Mouse (Mus musculus) kidney, adult 2 months (tissue): ENCODE data around the gene Smo. TPM values are rescaled to one million over a fixed set of nuclear protein-coding genes. Genes with fewer than 3 reads are reported as not detected.

Experiments used
- DNase-seq: peaks from one replicate; pipeline ENCODE4 v3.0.0; 2021
- H3K27ac ChIP-seq: fragments of 200-500 bp; 2 replicates; pipeline ENCODE4 v1.5.1; 2012; ENCODE audit warnings: low read depth, low read length, control low read depth, inconsistent platforms; ENCODE audit not compliant: insufficient read depth
- H3K27me3 ChIP-seq: fragments of 200-500 bp; replicated peaks from 2 replicates; pipeline ENCODE4 v1.6.1; 2012; ENCODE audit warnings: mild to moderate bottlenecking, moderate library complexity, low read length, inconsistent platforms; ENCODE audit not compliant: control insufficient read depth, insufficient read depth
- H3K36me3 ChIP-seq: fragments of 200-500 bp; 2 replicates; pipeline ENCODE4 v1.6.1; 2012; ENCODE audit warnings: mild to moderate bottlenecking, moderate library complexity, low read length, inconsistent platforms; ENCODE audit not compliant: control insufficient read depth, insufficient read depth
- H3K4me1 ChIP-seq: fragments of 200-500 bp; 2 replicates; pipeline ENCODE4 v1.6.1; 2011; ENCODE audit warnings: low read length; ENCODE audit not compliant: control insufficient read depth, insufficient read depth
- H3K4me3 ChIP-seq: fragments of 200-500 bp; 2 replicates; pipeline ENCODE4 v1.5.1; 2011; ENCODE audit warnings: mild to moderate bottlenecking, low read depth, low read length, control low read depth; ENCODE audit not compliant: insufficient read depth
- CTCF ChIP-seq: fragments of 200-500 bp; conservative IDR thresholded peaks from 2 replicates; pipeline ENCODE4 v1.5.1; 2011; ENCODE audit warnings: low read depth, mild to moderate bottlenecking, control low read depth, low read length, moderate library complexity, mixed read lengths; ENCODE audit not compliant: insufficient read depth, insufficient read length
- POLR2A ChIP-seq: fragments of 200-500 bp; IDR thresholded peaks from one replicate; pipeline ENCODE4 v1.6.1; 2011; ENCODE audit warnings: low read depth, low read length, control low read depth
- WGBS: fragments of 180-500 bp; shearing (Covaris S2); methylation state at CpG from one replicate; pipeline ENCODE4 v1.1.7; 2018; 5-methylcytosine and 5-hydroxymethylcytosine counted together
- polyA plus RNA-seq: library from polyadenylated mRNA; depleted of rRNA; stranded (reverse); fragments of >200 nt; gene quantifications from 2 replicates; pipeline ENCODE4 v1.2.3, GENCODE M21; 2012

Gene Smo
- polyA plus RNA-seq, 1 experiment = 53.4 TPM

- 46% methylated on average over 1 of the region's 1 CpGs for WGBS
- Histone ChIP-seq H3K4me3 (no peak overlapping the region), H3K36me3 (no peaks in the 10 kb centered on the region), H3K27ac (no peak overlapping the region), H3K4me1 (no peaks in the 10 kb centered on the region), H3K27me3 (no peaks in the 10 kb centered on the region)
- no peak for TF ChIP-seq POLR2A
- DNase-seq = no peak
Observed at GRCm38 (mm10) chr6:29726576-29727200, 8.6 kb upstream of the Smo start.

DNA sequence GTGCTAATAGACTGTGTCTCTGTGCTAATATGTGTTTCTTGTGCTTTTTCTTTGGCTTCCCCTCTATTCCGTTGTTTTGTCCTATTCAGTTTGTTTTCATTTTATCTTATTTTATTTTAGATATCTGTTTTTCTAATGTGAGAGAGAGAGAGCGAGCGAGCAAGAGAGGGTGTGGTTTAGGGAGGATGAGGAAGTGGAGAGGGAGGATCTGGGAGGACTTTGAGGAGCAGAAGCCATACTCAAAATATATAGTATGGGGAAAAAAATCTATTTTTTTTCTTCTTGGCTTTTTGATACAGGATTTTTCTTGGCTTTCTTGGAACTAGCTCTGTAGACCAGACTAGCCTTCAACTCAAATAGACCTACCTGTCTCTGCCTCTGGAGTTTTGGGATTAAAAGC, 7.3 kb upstream of the Smo start:
- Histone ChIP-seq H3K27me3 (no peaks in the 10 kb centered on the region), H3K27ac (no peak overlapping the region), H3K4me3 (no peak overlapping the region), H3K4me1 (no peaks in the 10 kb centered on the region), H3K36me3 (no peaks in the 10 kb centered on the region)
- TF ChIP-seq POLR2A (no peak), CTCF (no peak)
- 86% methylated on average over 3 of the region's 3 CpGs for WGBS
- no peak for DNase-seq

- WGBS = 43% methylated on average over 1 of the region's 1 CpGs
Observed at GRCm38 (mm10) chr6:29729491-29729890, 5.8 kb upstream of the Smo start.

DNA sequence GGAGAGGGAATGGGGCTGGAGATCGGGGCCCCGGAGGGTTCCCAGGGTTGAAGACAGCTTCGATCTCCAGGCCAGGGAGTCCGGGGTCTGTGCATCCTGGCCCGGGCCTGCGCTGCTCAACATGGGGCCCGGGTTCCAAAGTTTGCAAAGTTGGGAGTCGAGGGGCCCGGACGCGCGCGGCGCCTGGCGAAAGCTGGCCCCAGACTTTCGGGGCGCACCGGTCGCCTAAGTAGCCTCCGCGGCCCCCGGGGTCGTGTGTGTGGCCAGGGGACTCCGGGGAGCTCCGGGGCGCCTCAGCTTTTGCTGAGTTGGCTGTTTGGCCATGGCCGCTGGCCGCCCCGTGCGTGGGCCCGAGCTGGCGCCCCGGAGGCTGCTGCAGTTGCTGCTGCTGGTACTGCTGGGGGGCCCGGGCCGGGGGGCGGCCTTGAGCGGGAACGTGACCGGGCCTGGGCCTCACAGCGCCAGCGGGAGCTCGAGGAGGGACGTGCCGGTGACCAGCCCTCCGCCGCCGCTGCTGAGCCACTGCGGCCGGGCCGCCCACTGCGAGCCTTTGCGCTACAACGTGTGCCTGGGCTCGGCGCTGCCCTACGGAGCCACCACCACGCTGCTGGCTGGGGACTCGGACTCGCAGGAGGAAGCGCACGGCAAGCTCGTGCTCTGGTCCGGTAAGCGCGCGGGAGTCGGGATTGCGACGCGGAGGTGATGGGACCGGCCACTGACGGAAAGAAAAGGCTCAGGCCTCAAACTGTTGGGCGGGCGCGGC, 567 bp downstream of the Smo start:
- TF ChIP-seq POLR2A (no peak), CTCF (no peak)
- Histone ChIP-seq H3K36me3 (no peaks in the 10 kb centered on the region), H3K27me3 (no peaks in the 10 kb centered on the region; the same call in 1 of the 2 replicates), H3K27ac (peak overlapping the region; percentile 80), H3K4me1 (peaks cover 7% of the 10 kb centered on the region), H3K4me3 (peak overlapping the region; percentile 76)
- peak; percentile 69 for DNase-seq
- under 1% methylated on average over 75 of the region's 75 CpGs for WGBS

More at GRCm38 (mm10) chr6:29729491-29729890, 5.8 kb upstream of the Smo start:
- Histone ChIP-seq H3K4me3 (no peak overlapping the region), H3K27me3 (no peaks in the 10 kb centered on the region), H3K36me3 (no peaks in the 10 kb centered on the region), H3K27ac (no peak overlapping the region), H3K4me1 (no peaks in the 10 kb centered on the region)
- TF ChIP-seq POLR2A = no peak
- TF ChIP-seq CTCF = no peak
- no peak for DNase-seq

DNA sequence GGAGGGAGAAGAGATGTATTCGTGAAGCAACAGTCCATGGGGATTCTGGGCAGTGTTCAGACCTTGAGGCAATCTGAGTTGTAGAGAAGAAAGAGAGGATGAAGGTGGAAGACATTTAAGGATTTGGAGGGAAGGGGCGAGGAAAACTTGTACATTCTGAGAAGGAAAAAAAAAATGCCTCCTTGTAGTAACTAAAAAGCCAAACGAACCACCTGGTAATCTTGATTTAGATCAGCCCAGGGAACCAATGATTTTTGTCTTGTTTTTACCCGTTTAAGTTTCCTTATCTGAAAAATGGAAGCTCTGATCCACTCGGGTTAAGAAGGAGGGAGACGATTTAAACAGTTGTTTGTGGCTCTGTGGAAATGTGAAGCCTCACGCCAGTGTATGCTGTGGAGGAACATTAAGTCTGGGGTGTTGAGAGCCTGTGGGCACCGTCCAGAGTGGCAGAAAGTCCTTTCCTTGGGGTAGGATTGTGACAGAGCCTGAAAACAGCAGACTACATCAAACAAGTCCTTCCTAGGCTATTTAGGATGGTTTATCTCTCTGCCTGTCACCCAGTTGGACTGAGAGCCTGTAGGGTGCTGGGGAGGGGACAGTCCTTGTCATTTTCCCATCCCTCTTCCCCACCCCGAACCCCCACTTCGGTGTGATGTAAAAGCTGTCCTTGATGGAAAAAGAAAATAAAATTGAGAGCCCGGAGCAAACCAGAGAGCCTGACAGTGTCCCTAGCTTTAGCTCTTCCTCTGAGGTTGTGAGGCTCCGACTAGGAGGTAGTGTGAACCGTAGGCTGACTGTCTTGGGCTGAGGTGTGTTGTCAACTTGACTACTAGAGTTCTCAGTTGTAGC, 1.5 kb downstream of the Smo start:
- no peak for TF ChIP-seq CTCF
- Histone ChIP-seq H3K27me3 (no peaks in the 10 kb centered on the region; the same call in 1 of the 2 replicates), H3K27ac (no peak overlapping the region), H3K4me3 (peak overlapping the region; percentile 76), H3K36me3 (no peaks in the 10 kb centered on the region), H3K4me1 (peaks cover 7% of the 10 kb centered on the region)
- 15% methylated on average over 13 of the region's 13 CpGs for WGBS
- no peak for DNase-seq

DNA sequence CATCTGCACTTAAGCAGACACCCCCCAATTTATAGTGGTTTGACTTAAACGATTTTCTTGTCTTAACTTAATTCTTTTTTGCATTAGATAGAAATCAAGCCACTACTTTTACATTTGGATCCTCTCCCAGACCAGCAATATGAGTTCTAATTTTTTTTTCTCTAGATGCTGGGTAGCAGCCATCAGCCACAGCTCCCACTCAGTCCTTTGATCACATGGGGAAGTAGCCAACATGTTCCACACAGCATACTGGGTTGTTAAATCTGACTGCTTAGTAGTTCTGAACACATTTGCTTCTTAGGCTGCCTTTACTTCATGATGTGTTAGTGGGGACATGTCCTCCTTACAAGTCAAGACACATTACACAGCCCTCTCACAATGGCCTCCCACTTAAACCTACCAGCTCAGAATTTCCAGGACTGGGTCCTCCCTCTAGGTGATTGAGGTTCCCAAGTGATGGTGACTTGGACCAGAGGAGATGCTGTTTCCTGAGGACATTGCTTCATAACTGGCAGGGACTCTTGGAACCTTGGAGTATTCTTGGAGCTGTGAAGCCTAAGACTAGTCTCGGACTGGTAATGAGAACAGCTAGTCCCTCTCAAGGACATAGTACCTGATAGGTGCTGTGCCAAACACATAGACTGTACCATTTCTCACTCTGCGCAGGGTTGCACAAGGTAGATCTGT, 16.3 kb downstream of the Smo start:
- TF ChIP-seq CTCF (no peak), POLR2A (no peak)
- DNase-seq = no peak
- no peaks in the 10 kb centered on the region for H3K36me3 ChIP-seq

More for the DNA sequence above, 16.3 kb downstream of the Smo start:
- Histone ChIP-seq H3K27me3 (no peaks in the 10 kb centered on the region), H3K4me3 (no peak overlapping the region), H3K4me1 (no peaks in the 10 kb centered on the region), H3K27ac (no peak overlapping the region)
- WGBS = 79% methylated on average over 3 of the region's 3 CpGs
